Comparison of ENCODE assay signal across 9 mouse cellular contexts in the genomic region with DNA sequence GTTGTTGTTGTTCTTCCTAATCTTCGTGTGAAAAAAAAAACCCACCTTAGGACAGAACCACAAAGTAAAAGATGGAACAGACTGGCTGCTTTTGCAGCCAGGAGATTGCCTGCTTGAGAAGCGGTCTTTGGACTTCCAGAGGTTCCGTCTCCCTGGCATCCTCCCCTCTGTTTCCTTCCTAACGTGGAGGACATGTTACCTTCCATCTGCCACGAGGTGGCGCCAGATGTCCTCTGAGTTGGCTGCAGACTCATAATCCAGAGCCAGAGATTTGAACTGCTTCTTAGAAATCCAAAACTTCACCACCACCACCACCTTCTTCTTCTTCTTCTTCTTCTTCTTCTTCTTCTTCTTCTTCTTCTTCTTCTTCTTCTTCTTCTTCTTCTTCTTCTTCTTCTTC. TPM values are rescaled to one million over a fixed set of nuclear protein-coding genes. Genes with fewer than 3 reads are reported as not detected.
DNase-seq lines count a peak whose midpoint lies in the region; ATAC-seq and TF ChIP-seq lines count a peak whose summit lies in the region.
"Had no signal": no experiment of that assay in that cellular context is flagged by ENCODE, and none has a peak within 500 bp of the region (broad histone marks: within the 10 kb centered on the region; RNA-seq: fewer than 3 reads in every experiment).

No protein-coding gene starts in this region.

- no peak overlapping the region for H3K4me3 ChIP-seq in ES-Bruce4 (ENCODE audit: low read depth, low read length)
- no peak overlapping the region for H3K4me3 ChIP-seq in kidney, postnatal 0 days (replicated peaks; ENCODE audit: low read depth, low read length)
- H3K4me3 ChIP-seq in lung, embryonic 16.5 days (ENCODE audit: low read length): no peak overlapping the region
- H3K4me3 ChIP-seq: lung, embryonic 15.5 days had no signal

- no peaks in the 10 kb centered on the region for H3K27me3 ChIP-seq in ES-Bruce4 (ENCODE audit: control insufficient read depth, insufficient read depth, low read length, poor library complexity, severe bottlenecking)
- no peaks in the 10 kb centered on the region for H3K27me3 ChIP-seq in kidney, postnatal 0 days (ENCODE audit: insufficient read depth, low read length)
- no peaks in the 10 kb centered on the region for H3K27me3 ChIP-seq in lung, embryonic 16.5 days (ENCODE audit: control insufficient read depth, insufficient read depth, low read depth, low read length)
- H3K27me3 ChIP-seq: lung, embryonic 15.5 days had no signal

- no peaks in the 10 kb centered on the region for H3K36me3 ChIP-seq in ES-Bruce4 (ENCODE audit: control insufficient read depth, insufficient read depth, low read length, poor library complexity, severe bottlenecking)
- 0 out of 2 replicates have a peak, but pooled peaks cover 2% of the 10 kb centered on the region for H3K36me3 ChIP-seq in kidney, postnatal 0 days (ENCODE audit: insufficient read depth, low read length)
- H3K36me3 ChIP-seq in lung, embryonic 16.5 days (ENCODE audit: control insufficient read depth, insufficient read depth, low read length): no peaks in the 10 kb centered on the region
- H3K36me3 ChIP-seq: lung, embryonic 15.5 days had no signal

- 5% methylated on average over 6 of the region's 6 CpGs for WGBS in kidney, postnatal 0 days
- WGBS in lung, embryonic 16.5 days: 3% methylated on average over 6 of the region's 6 CpGs

- TF ChIP-seq CTCF in ES-Bruce4 (IDR thresholded peaks at IDR 0.05; ENCODE audit: low read depth, low read length): peak; percentile 91
- TF ChIP-seq CTCF in kidney, postnatal 0 days (IDR thresholded peaks at IDR 0.05; ENCODE audit: low read depth): peak; percentile 82

- H3K4me1 ChIP-seq in ES-Bruce4 (ENCODE audit: control insufficient read depth, insufficient read depth, low read length): peaks cover 7% of the 10 kb centered on the region
- H3K4me1 ChIP-seq in kidney, postnatal 0 days (replicated peaks; ENCODE audit: insufficient read depth, low read length): peaks cover 22% of the 10 kb centered on the region
- H3K4me1 ChIP-seq in lung, embryonic 16.5 days (replicated peaks; ENCODE audit: control insufficient read depth, insufficient read depth, low read length): peaks cover 19% of the 10 kb centered on the region

- TF ChIP-seq EP300 in ES-Bruce4 (IDR thresholded peaks at IDR 0.05; ENCODE audit: insufficient read depth, low read depth, low read length): no peak

- no peaks in the 10 kb centered on the region for H3K9me3 ChIP-seq in ES-Bruce4 (replicated peaks; ENCODE audit: control insufficient read depth, insufficient read depth, low read length, poor library complexity, severe bottlenecking)
- H3K9me3 ChIP-seq in kidney, postnatal 0 days (replicated peaks; ENCODE audit: low read length): no peaks in the 10 kb centered on the region
- no peaks in the 10 kb centered on the region for H3K9me3 ChIP-seq in lung, embryonic 16.5 days (ENCODE audit: control insufficient read depth, low read length)
- H3K9me3 ChIP-seq: lung, embryonic 15.5 days had no signal

- no peak for TF ChIP-seq POLR2A in ES-Bruce4 (IDR thresholded peaks at IDR 0.05; ENCODE audit: insufficient read depth, low read length)

- DNase-seq in adrenal gland, postnatal 14 days: peak; percentile 92
- DNase-seq in embryo, embryonic 11 days: peak; percentile 90
- DNase-seq in heart, adult 9 months (ENCODE audit: low spot score in 2 of 2): peak; percentile 80 to 82
- DNase-seq in kidney, postnatal 0 days (ENCODE audit: low spot score): peak; percentile 92
- peak; percentile 92 for DNase-seq in retina, embryonic 14.5 days (ENCODE audit: low spot score)
- DNase-seq in urinary bladder, adult 18-20 months (ENCODE audit: low spot score in 2 of 2): peak; percentile 64 to 65

- no peak overlapping the region for H3K27ac ChIP-seq in ES-Bruce4 (ENCODE audit: insufficient read depth, low read length)
- H3K27ac ChIP-seq in kidney, postnatal 0 days: no peak overlapping the region
- H3K27ac ChIP-seq in lung, embryonic 16.5 days (ENCODE audit: low read length): 0 out of 2 replicates have a peak overlapping the region, but pooled peaks have one; percentile 14
- H3K27ac ChIP-seq: lung, embryonic 15.5 days had no signal

- 0 out of 2 replicates have a peak, but pooled peaks have one; percentile 52 for ATAC-seq in kidney, postnatal 0 days (replicated peaks; ENCODE audit: low FRiP score, low read depth)
- ATAC-seq in lung, embryonic 16.5 days (ENCODE audit: low read depth): peak; percentile 60

- no peak overlapping the region for H3K4me2 ChIP-seq in kidney, postnatal 0 days (ENCODE audit: low read length)
- H3K4me2 ChIP-seq in lung, embryonic 16.5 days (ENCODE audit: low read depth, low read length): no peak overlapping the region
- H3K4me2 ChIP-seq: lung, embryonic 15.5 days had no signal

- no peak overlapping the region for H3K9ac ChIP-seq in ES-Bruce4 (ENCODE audit: low read depth, poor library complexity, severe bottlenecking)
- no peak overlapping the region for H3K9ac ChIP-seq in kidney, postnatal 0 days (ENCODE audit: low read depth, low read length)
- no peak overlapping the region for H3K9ac ChIP-seq in lung, embryonic 16.5 days (ENCODE audit: low read length)
- H3K9ac ChIP-seq: lung, embryonic 15.5 days had no signal

RNA-seq across cellular contexts. Expression of a gene that starts 19.1 kb away (rescaled TPM):
- polyA plus RNA-seq in ES-Bruce4 (2011; ENCODE audit: insufficient read depth, insufficient read length, low read depth, missing spikeins): 11.0 and 11.9 TPM in 2 replicates
- 50.4 and 58.0 TPM in 2 replicates for total RNA-seq in adrenal gland, postnatal 14 days (2021)
- 50.2 and 53.9 TPM in 2 replicates for polyA plus RNA-seq in kidney, postnatal 0 days (2015; fragmentation: Nextera tagmentation; extraction: Ambion mirVana)
- 44.9 and 48.0 TPM in 2 replicates for polyA plus RNA-seq in lung, embryonic 16.5 days (2015; fragmentation: Nextera tagmentation; extraction: Ambion mirVana)
